Mouse (Mus musculus) midbrain, embryonic 14.5 days (tissue): ENCODE results near the gene Zfp3. TPM values are rescaled to one million over a fixed set of nuclear protein-coding genes. Genes with fewer than 3 reads are reported as not detected.

Source experiments
- ATAC-seq: fragments of 200-750 bp; cut with Nextera tagmentation; 2 replicates; pipeline ENCODE4 v1.8.0; 2017; ENCODE audit warnings: moderate number of reproducible peaks, moderate library complexity; ENCODE audit not compliant: low FRiP score, low TSS enrichment
- DNase-seq: peaks from one replicate; pipeline ENCODE4 v3.0.0-alpha.2; 2015
- H3K27ac ChIP-seq: fragments of 300-500 bp; sonication (generic); replicated peaks from 2 replicates; pipeline ENCODE4 v1.5.1; 2014; ENCODE audit warnings: mild to moderate bottlenecking, low read depth, low read length, moderate library complexity
- H3K27me3 ChIP-seq: fragments of 300-500 bp; sonication (generic); 2 replicates; pipeline ENCODE4 v1.6.1; 2014; ENCODE audit warnings: low read length, control low read depth, mixed read lengths; ENCODE audit not compliant: control insufficient read depth, insufficient read depth
- H3K36me3 ChIP-seq: fragments of 300-500 bp; sonication (generic); 2 replicates; pipeline ENCODE4 v1.6.1; 2014; ENCODE audit warnings: low read length, control low read depth; ENCODE audit not compliant: control insufficient read depth, insufficient read depth
- H3K4me1 ChIP-seq: fragments of 300-500 bp; sonication (generic); 2 replicates; pipeline ENCODE4 v1.6.1; 2014; ENCODE audit warnings: mild to moderate bottlenecking, antibody characterized with exemption, low read length, control low read depth; ENCODE audit not compliant: control insufficient read depth, insufficient read depth
- H3K4me2 ChIP-seq: fragments of 300-500 bp; sonication (generic); 2 replicates; pipeline ENCODE4 v1.6.1; 2014; ENCODE audit warnings: mild to moderate bottlenecking, low read length, moderate library complexity
- H3K4me3 ChIP-seq: fragments of 300-500 bp; sonication (generic); replicated peaks from 2 replicates; pipeline ENCODE4 v1.5.1; 2014; ENCODE audit warnings: low read depth, low read length
- H3K9ac ChIP-seq: fragments of 300-500 bp; sonication (generic); replicated peaks from 2 replicates; pipeline ENCODE4 v1.6.1; 2014; ENCODE audit warnings: mild to moderate bottlenecking, low read length, moderate library complexity
- H3K9me3 ChIP-seq: fragments of 300-500 bp; sonication (generic); 2 replicates; pipeline ENCODE4 v1.6.1; 2016; ENCODE audit warnings: low read length, control low read depth, mixed read lengths; ENCODE audit not compliant: control insufficient read depth
- WGBS: fragments of 180-500 bp; shearing (Covaris S2); extraction: QIAGEN DNeasy Blood & Tissue Kit; methylation state at CpG from one replicate; pipeline ENCODE4 v1.1.7; 2014; 5-methylcytosine and 5-hydroxymethylcytosine counted together
- polyA plus RNA-seq: library from polyadenylated mRNA; unstranded; fragments of >200 nt; fragmentation: Nextera tagmentation; extraction: Ambion mirVana; gene quantifications from 2 replicates; pipeline ENCODE4 v1.2.1, GENCODE M21; 2014

Gene Zfp3
- 14.8 and 16.8 TPM in 2 replicates for polyA plus RNA-seq

- WGBS, result under 1% methylated on average over 78 of the region's 78 CpGs
- Histone ChIP-seq H3K27ac (peak within 1 kb of the TSS; percentile 76), H3K27me3 (no peaks in the 10 kb centered on the region), H3K9me3 (no peaks in the 10 kb centered on the region), H3K4me1 (0 out of 2 replicates have a peak, but pooled peaks cover 7% of the 10 kb centered on the region), H3K4me3 (peak within 1 kb of the TSS; percentile 84), H3K9ac (peak within 1 kb of the TSS; percentile 80), H3K4me2 (peak within 1 kb of the TSS; percentile 69), H3K36me3 (0 out of 2 replicates have a peak, but pooled peaks cover 4% of the 10 kb centered on the region)
- DNase-seq, result peak; percentile 84
- peak; percentile 71 for ATAC-seq
Observed at GRCm38 (mm10) chr11:70763936-70764808, at the start of gene Zfp3. TSS of gene Zfp3 (plus strand) at chr11:70764209.

GRCm38 (mm10) chr11:70715832-70716231 is 48.2 kb upstream of the Zfp3 start:
- H3K27ac ChIP-seq, result no peak overlapping the region
- H3K36me3 ChIP-seq, result peaks cover 69% of the 10 kb centered on the region
- 75% methylated on average over 6 of the region's 6 CpGs for WGBS
- no peaks in the 10 kb centered on the region for H3K4me1 ChIP-seq
- no peaks in the 10 kb centered on the region for H3K27me3 ChIP-seq
- H3K9ac ChIP-seq, result no peak overlapping the region; the same call in 1 of the 2 replicates
- ATAC-seq (no peak), DNase-seq (no peak)
- H3K4me3 ChIP-seq, result no peak overlapping the region
- H3K4me2 ChIP-seq, result no peak overlapping the region
- H3K9me3 ChIP-seq, result no peaks in the 10 kb centered on the region

- WGBS, result 89% methylated on average over 5 of the region's 5 CpGs
- H3K27ac ChIP-seq, result no peak overlapping the region
- peaks cover 67% of the 10 kb centered on the region for H3K36me3 ChIP-seq
- DNase-seq (no peak), ATAC-seq (no peak)
- no peak overlapping the region for H3K4me2 ChIP-seq
- H3K4me1 ChIP-seq, result no peaks in the 10 kb centered on the region
- H3K4me3 ChIP-seq, result no peak overlapping the region
- H3K9me3 ChIP-seq, result no peaks in the 10 kb centered on the region
- no peak overlapping the region for H3K9ac ChIP-seq
- H3K27me3 ChIP-seq, result no peaks in the 10 kb centered on the region
Observed at GRCm38 (mm10) chr11:70718481-70718880, 45.5 kb upstream of the Zfp3 start.

GRCm38 (mm10) chr11:70720567-70720966 is 43.4 kb upstream of the Zfp3 start:
- H3K27ac ChIP-seq, result no peak overlapping the region
- peaks cover 85% of the 10 kb centered on the region for H3K36me3 ChIP-seq
- H3K4me1 ChIP-seq, result no peaks in the 10 kb centered on the region
- no peak for ATAC-seq
- DNase-seq, result no peak
- no peak overlapping the region for H3K4me2 ChIP-seq
- H3K9me3 ChIP-seq, result no peaks in the 10 kb centered on the region
- 94% methylated on average over 3 of the region's 3 CpGs for WGBS
- H3K4me3 ChIP-seq, result no peak overlapping the region
- no peak overlapping the region for H3K9ac ChIP-seq
- no peaks in the 10 kb centered on the region for H3K27me3 ChIP-seq

- ATAC-seq (no peak), DNase-seq (no peak)
- Histone ChIP-seq H3K4me3 (no peak overlapping the region), H3K9me3 (no peaks in the 10 kb centered on the region), H3K27me3 (no peaks in the 10 kb centered on the region), H3K36me3 (peaks cover 89% of the 10 kb centered on the region), H3K9ac (no peak overlapping the region), H3K27ac (no peak overlapping the region), H3K4me2 (no peak overlapping the region), H3K4me1 (no peaks in the 10 kb centered on the region)
- WGBS, result 100% methylated on average over 3 of the region's 3 CpGs
Observed at GRCm38 (mm10) chr11:70721072-70721471, 42.9 kb upstream of the Zfp3 start.

- ATAC-seq (no peak), DNase-seq (no peak)
- Histone ChIP-seq H3K36me3 (peaks cover 86% of the 10 kb centered on the region), H3K27ac (no peak overlapping the region), H3K9ac (no peak overlapping the region), H3K27me3 (no peaks in the 10 kb centered on the region), H3K9me3 (no peaks in the 10 kb centered on the region), H3K4me3 (no peak overlapping the region), H3K4me2 (no peak overlapping the region), H3K4me1 (no peaks in the 10 kb centered on the region)
- WGBS, result 92% methylated on average over 9 of the region's 9 CpGs
Observed at GRCm38 (mm10) chr11:70724706-70725105, 39.3 kb upstream of the Zfp3 start.

GRCm38 (mm10) chr11:70726585-70726984 is 37.4 kb upstream of the Zfp3 start:
- H3K4me3 ChIP-seq, result no peak overlapping the region
- DNase-seq (no peak), ATAC-seq (no peak)
- no peak overlapping the region for H3K4me2 ChIP-seq
- H3K27me3 ChIP-seq, result no peaks in the 10 kb centered on the region
- no peak overlapping the region for H3K9ac ChIP-seq
- peaks cover 70% of the 10 kb centered on the region for H3K36me3 ChIP-seq
- H3K27ac ChIP-seq, result no peak overlapping the region
- H3K4me1 ChIP-seq, result no peaks in the 10 kb centered on the region
- H3K9me3 ChIP-seq, result no peaks in the 10 kb centered on the region
- 98% methylated on average over 2 of the region's 2 CpGs for WGBS

- Histone ChIP-seq H3K36me3 (peaks cover 62% of the 10 kb centered on the region), H3K4me1 (no peaks in the 10 kb centered on the region)
Observed at GRCm38 (mm10) chr11:70727385-70727784, 36.6 kb upstream of the Zfp3 start.

More at GRCm38 (mm10) chr11:70727385-70727784, 36.6 kb upstream of the Zfp3 start:
- 96% methylated on average over 5 of the region's 5 CpGs for WGBS
- H3K4me3 ChIP-seq, result no peak overlapping the region
- H3K9me3 ChIP-seq, result no peaks in the 10 kb centered on the region
- no peaks in the 10 kb centered on the region for H3K27me3 ChIP-seq
- ATAC-seq, result no peak
- H3K27ac ChIP-seq, result no peak overlapping the region
- no peak overlapping the region for H3K9ac ChIP-seq
- no peak for DNase-seq
- no peak overlapping the region for H3K4me2 ChIP-seq
